Mouse (Mus musculus) erythroblast, embryonic 14.5 days (primary cell): ENCODE data around the gene Capza1.

Source experiments
- GATA1 ChIP-seq: IDR thresholded peaks from 2 replicates; pipeline ENCODE4 v1.6.1; 2012; ENCODE audit warnings: low read length, inconsistent platforms, mixed read lengths
- TAL1 ChIP-seq: IDR thresholded peaks from 3 replicates; pipeline ENCODE4 v1.6.1; 2012; ENCODE audit warnings: low read length, inconsistent platforms, mixed read lengths

DNA sequence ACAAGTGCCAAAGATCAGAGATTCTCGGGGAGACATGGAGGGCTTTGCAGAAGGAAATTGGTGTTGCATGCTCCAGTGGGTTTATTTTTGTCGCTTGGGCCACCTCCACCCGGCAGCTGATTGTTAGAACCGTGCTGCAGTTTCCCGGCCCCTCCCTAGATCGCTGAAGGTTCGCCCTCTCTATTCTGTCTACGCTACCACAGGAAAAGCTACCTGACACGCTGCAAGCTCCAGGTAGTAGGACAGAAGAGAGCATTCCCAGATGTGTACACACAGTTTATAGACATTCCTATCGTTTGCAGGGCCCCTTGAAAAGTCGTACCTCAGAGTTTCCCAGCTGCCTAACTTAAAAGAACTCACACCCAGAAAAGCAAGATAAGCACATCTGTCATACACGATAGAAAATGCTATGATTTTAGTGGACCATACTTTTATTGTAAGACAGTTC lies 1.1 kb upstream of the Capza1 start:
- TF ChIP-seq TAL1 (no peak), GATA1 (no peak; the same call in 1 of the 2 replicates)
